In the genomic region with DNA sequence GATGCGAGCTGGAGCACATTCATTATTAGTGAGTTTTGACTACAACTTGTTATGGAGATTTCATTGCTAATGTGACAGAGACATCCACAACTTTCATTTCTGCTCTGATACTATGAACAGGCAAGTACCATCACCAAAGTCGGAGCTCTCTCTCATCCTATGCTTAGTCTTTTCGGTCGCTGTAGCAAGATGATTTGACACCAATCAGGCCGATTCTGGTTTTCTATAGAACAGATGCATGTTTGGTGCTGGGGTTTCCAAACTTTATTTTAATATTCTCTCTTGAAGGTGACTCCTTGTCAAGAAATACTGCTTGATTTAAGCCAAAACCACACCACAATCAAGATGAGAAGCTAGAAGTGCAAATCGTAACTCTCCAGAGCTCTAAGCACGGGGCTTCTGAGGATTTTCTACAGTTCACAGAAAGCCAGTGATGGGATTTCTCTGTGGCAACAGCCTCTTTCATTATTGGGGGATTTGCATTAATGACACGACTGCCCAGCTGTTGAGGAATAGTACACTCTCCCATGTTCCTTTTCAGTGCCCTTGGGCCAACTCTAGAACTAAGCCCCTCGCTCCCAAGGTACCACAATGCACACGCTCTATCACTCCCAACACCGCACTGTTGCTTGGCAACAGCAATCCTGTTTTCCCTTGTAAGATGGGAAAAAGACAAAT, we compare ENCODE assay signal across 21 mouse cellular contexts.
DNase-seq lines count a peak whose midpoint lies in the region; ATAC-seq and TF ChIP-seq lines count a peak whose summit lies in the region.
"Had no signal": no experiment of that assay in that cellular context is flagged by ENCODE, and none has a peak within 500 bp of the region (broad histone marks: within the 10 kb centered on the region; RNA-seq: fewer than 3 reads in every experiment).

No protein-coding gene starts in this region.

- 83% methylated on average over 11 of the region's 11 CpGs for WGBS in neural tube, embryonic 13.5 days
- WGBS in forebrain, postnatal 0 days, result 57% methylated on average over 11 of the region's 11 CpGs
- WGBS in midbrain, embryonic 11.5 days, result 49% methylated on average over 11 of the region's 11 CpGs
- WGBS in neural tube, embryonic 14.5 days, result 77% methylated on average over 11 of the region's 11 CpGs
- 74% methylated on average over 11 of the region's 11 CpGs for WGBS in liver, embryonic 12.5 days (ENCODE audit: insufficient replicate concordance)

- ATAC-seq in neural tube, embryonic 13.5 days (ENCODE audit: low read depth), result 0 out of 2 replicates have a peak, but pooled peaks have one; percentile 78
- peak; percentile 66 for ATAC-seq in forebrain, postnatal 0 days
- ATAC-seq in midbrain, embryonic 11.5 days (ENCODE audit: low FRiP score), result peak; percentile 97
- 0 out of 2 replicates have a peak, but pooled peaks have one; percentile 46 for ATAC-seq in neural tube, embryonic 14.5 days (ENCODE audit: low read depth)
- no peak for ATAC-seq in liver, embryonic 12.5 days
- ATAC-seq: intestine, embryonic 16.5 days; lung, postnatal 0 days had no signal

- no peak for TF ChIP-seq CTCF in forebrain, postnatal 0 days (IDR thresholded peaks at IDR 0.05; ENCODE audit: low read depth)

- H3K27me3 ChIP-seq in neural tube, embryonic 13.5 days, result no peaks in the 10 kb centered on the region
- H3K27me3 ChIP-seq in forebrain, postnatal 0 days (ENCODE audit: insufficient read depth, low read length), result no peaks in the 10 kb centered on the region
- H3K27me3 ChIP-seq in midbrain, embryonic 11.5 days (ENCODE audit: control insufficient read depth, insufficient read depth, low read length), result no peaks in the 10 kb centered on the region
- no peaks in the 10 kb centered on the region for H3K27me3 ChIP-seq in neural tube, embryonic 14.5 days (ENCODE audit: control insufficient read depth, insufficient read depth, low read length)
- H3K27me3 ChIP-seq in liver, embryonic 12.5 days (replicated peaks), result no peaks in the 10 kb centered on the region
- H3K27me3 ChIP-seq: heart, embryonic 13.5 days; limb, embryonic 15.5 days; stomach, embryonic 15.5 days had no signal

- H3K4me2 ChIP-seq in neural tube, embryonic 13.5 days, result no peak overlapping the region
- no peak overlapping the region for H3K4me2 ChIP-seq in forebrain, postnatal 0 days (ENCODE audit: low read depth)
- no peak overlapping the region for H3K4me2 ChIP-seq in midbrain, embryonic 11.5 days
- no peak overlapping the region for H3K4me2 ChIP-seq in neural tube, embryonic 14.5 days (ENCODE audit: low read depth, low read length)
- no peak overlapping the region for H3K4me2 ChIP-seq in liver, embryonic 12.5 days
- H3K4me2 ChIP-seq: heart, embryonic 13.5 days; limb, embryonic 15.5 days; stomach, embryonic 15.5 days had no signal

- no peak for DNase-seq in neural tube, embryonic 10.5 days (ENCODE audit: extremely low spot score, low spot score)
- DNase-seq in forebrain, postnatal 0 days, result peak; percentile 41
- peak; percentile 89 for DNase-seq in midbrain, embryonic 11.5 days (ENCODE audit: low spot score, missing footprints)
- no peak for DNase-seq in lung, postnatal 25 days (ENCODE audit: low spot score)
- no peak for DNase-seq in layer of hippocampus, adult 8-10 months (ENCODE audit: low spot score in 2 of 2)
- DNase-seq: adrenal gland, adult 2 months; cerebellum, adult 11-12 months; cerebellum, postnatal 14 days; heart, adult 18-20 months; heart, postnatal 36 days; kidney, postnatal 10 days; thymus, adult 18-20 months; thymus, postnatal 4 days had no signal

- H3K9me3 ChIP-seq in neural tube, embryonic 13.5 days, result no peaks in the 10 kb centered on the region
- no peaks in the 10 kb centered on the region for H3K9me3 ChIP-seq in forebrain, postnatal 0 days (ENCODE audit: low read length)
- H3K9me3 ChIP-seq in midbrain, embryonic 11.5 days (ENCODE audit: control insufficient read depth, low read length), result no peaks in the 10 kb centered on the region
- no peaks in the 10 kb centered on the region for H3K9me3 ChIP-seq in neural tube, embryonic 14.5 days (ENCODE audit: control insufficient read depth, low read length)
- H3K9me3 ChIP-seq in liver, embryonic 12.5 days (replicated peaks), result no peaks in the 10 kb centered on the region
- H3K9me3 ChIP-seq: heart, embryonic 13.5 days; limb, embryonic 15.5 days; stomach, embryonic 15.5 days had no signal

- no peak overlapping the region for H3K4me3 ChIP-seq in neural tube, embryonic 13.5 days
- no peak overlapping the region for H3K4me3 ChIP-seq in forebrain, postnatal 0 days (ENCODE audit: low read depth, low read length)
- no peak overlapping the region for H3K4me3 ChIP-seq in midbrain, embryonic 11.5 days (ENCODE audit: low read depth, low read length)
- H3K4me3 ChIP-seq in neural tube, embryonic 14.5 days (ENCODE audit: low read depth, low read length), result no peak overlapping the region
- H3K4me3 ChIP-seq in liver, embryonic 12.5 days, result no peak overlapping the region
- H3K4me3 ChIP-seq: heart, embryonic 13.5 days; limb, embryonic 15.5 days; stomach, embryonic 15.5 days had no signal

- no peak overlapping the region for H3K27ac ChIP-seq in neural tube, embryonic 13.5 days (replicated peaks)
- no peak overlapping the region for H3K27ac ChIP-seq in forebrain, postnatal 0 days (ENCODE audit: low read depth, low read length)
- H3K27ac ChIP-seq in midbrain, embryonic 11.5 days (ENCODE audit: low read depth, low read length), result peak overlapping the region; percentile 41; the same call in 1 of the 2 replicates
- H3K27ac ChIP-seq in neural tube, embryonic 14.5 days (ENCODE audit: low read depth, low read length), result no peak overlapping the region
- no peak overlapping the region for H3K27ac ChIP-seq in liver, embryonic 12.5 days
- H3K27ac ChIP-seq: heart, embryonic 13.5 days; limb, embryonic 15.5 days; stomach, embryonic 15.5 days had no signal

- H3K36me3 ChIP-seq in neural tube, embryonic 13.5 days, result no peaks in the 10 kb centered on the region
- no peaks in the 10 kb centered on the region for H3K36me3 ChIP-seq in forebrain, postnatal 0 days (ENCODE audit: insufficient read depth)
- no peaks in the 10 kb centered on the region for H3K36me3 ChIP-seq in midbrain, embryonic 11.5 days (ENCODE audit: control insufficient read depth, insufficient read depth, low read length)
- no peaks in the 10 kb centered on the region for H3K36me3 ChIP-seq in neural tube, embryonic 14.5 days (ENCODE audit: control insufficient read depth, insufficient read depth, low read length)
- H3K36me3 ChIP-seq in liver, embryonic 12.5 days, result no peaks in the 10 kb centered on the region
- H3K36me3 ChIP-seq: heart, embryonic 13.5 days; limb, embryonic 15.5 days; stomach, embryonic 15.5 days had no signal

- 0 out of 2 replicates have a peak, but pooled peaks cover 3% of the 10 kb centered on the region for H3K4me1 ChIP-seq in neural tube, embryonic 13.5 days (replicated peaks)
- H3K4me1 ChIP-seq in forebrain, postnatal 0 days (ENCODE audit: insufficient read depth), result no peaks in the 10 kb centered on the region
- 0 out of 2 replicates have a peak, but pooled peaks cover 2% of the 10 kb centered on the region for H3K4me1 ChIP-seq in midbrain, embryonic 11.5 days (ENCODE audit: control insufficient read depth, insufficient read depth, low read length)
- no peaks in the 10 kb centered on the region for H3K4me1 ChIP-seq in neural tube, embryonic 14.5 days (ENCODE audit: control insufficient read depth, insufficient read depth, low read length)
- no peaks in the 10 kb centered on the region for H3K4me1 ChIP-seq in liver, embryonic 12.5 days
- H3K4me1 ChIP-seq: heart, embryonic 13.5 days; limb, embryonic 15.5 days; stomach, embryonic 15.5 days had no signal

- H3K9ac ChIP-seq in neural tube, embryonic 13.5 days, result no peak overlapping the region
- no peak overlapping the region for H3K9ac ChIP-seq in forebrain, postnatal 0 days
- no peak overlapping the region for H3K9ac ChIP-seq in midbrain, embryonic 11.5 days (ENCODE audit: low read length)
- H3K9ac ChIP-seq in neural tube, embryonic 14.5 days (replicated peaks; ENCODE audit: low read depth, low read length), result no peak overlapping the region
- no peak overlapping the region for H3K9ac ChIP-seq in liver, embryonic 12.5 days
- H3K9ac ChIP-seq: heart, embryonic 13.5 days; limb, embryonic 15.5 days; stomach, embryonic 15.5 days had no signal

Comparison
In these comparisons a context has a peak if more than half of its experiments do, and no peak if none do; other contexts are left out.
1. DNase-seq: peak in forebrain, postnatal 0 days (single experiment) and midbrain, embryonic 11.5 days (single experiment); none in neural tube, embryonic 10.5 days (single experiment), lung, postnatal 25 days (single experiment) and layer of hippocampus, adult 8-10 months (0 of 2).